Mouse (Mus musculus): ENCODE results near the gene Eva1c.

GRCm38 (mm10) chr16:90893019-90893418, 66.5 kb downstream of the Eva1c start:
- no peak for TF ChIP-seq CTCF (IDR thresholded peaks at IDR 0.05; ENCODE audit: borderline replicate concordance, insufficient read depth, low read depth, low read length)
- TF ChIP-seq POLR2A (IDR thresholded peaks at IDR 0.05; ENCODE audit: borderline replicate concordance, insufficient read depth, low read length), result no peak
